Mouse (Mus musculus) forebrain, embryonic 16.5 days (tissue): ENCODE data around the gene Mad1l1. TPM values are rescaled to one million over a fixed set of nuclear protein-coding genes. Genes with fewer than 3 reads are reported as not detected.

ENCODE experiments used
- ATAC-seq: fragments of 200-750 bp; cut with Nextera tagmentation; 2 replicates; pipeline ENCODE4 v1.8.0; 2017; ENCODE audit warnings: mild to moderate bottlenecking, moderate library complexity
- H3K27ac ChIP-seq: fragments of 300-500 bp; sonication (generic); 2 replicates; pipeline ENCODE4 v1.5.1; 2014; ENCODE audit warnings: low read length, control low read depth
- H3K27me3 ChIP-seq: fragments of 300-500 bp; sonication (generic); replicated peaks from 2 replicates; pipeline ENCODE4 v1.6.1; 2014; ENCODE audit warnings: low read length; ENCODE audit not compliant: control insufficient read depth, insufficient read depth
- H3K36me3 ChIP-seq: fragments of 300-500 bp; sonication (generic); 2 replicates; pipeline ENCODE4 v1.6.1; 2014; ENCODE audit not compliant: control insufficient read depth, insufficient read depth
- H3K4me1 ChIP-seq: fragments of 300-500 bp; sonication (generic); replicated peaks from 2 replicates; pipeline ENCODE4 v1.6.1; 2014; ENCODE audit warnings: low read length; ENCODE audit not compliant: control insufficient read depth, insufficient read depth
- H3K4me2 ChIP-seq: fragments of 300-500 bp; sonication (generic); 2 replicates; pipeline ENCODE4 v1.6.1; 2014; ENCODE audit warnings: mild to moderate bottlenecking, low read length, control low read depth
- H3K4me3 ChIP-seq: fragments of 300-500 bp; sonication (generic); replicated peaks from 2 replicates; pipeline ENCODE4 v1.5.1; 2014; ENCODE audit warnings: mild to moderate bottlenecking, low read length, control low read depth
- H3K9ac ChIP-seq: fragments of 300-500 bp; sonication (generic); replicated peaks from 2 replicates; pipeline ENCODE4 v1.6.1; 2014; ENCODE audit warnings: low read depth, low read length, control low read depth
- H3K9me3 ChIP-seq: fragments of 300-500 bp; sonication (generic); 2 replicates; pipeline ENCODE4 v1.6.1; 2016; ENCODE audit warnings: low read length; ENCODE audit not compliant: control insufficient read depth
- WGBS: fragments of 180-500 bp; shearing (Covaris S2); extraction: QIAGEN DNeasy Blood & Tissue Kit; methylation state at CpG from one replicate; pipeline ENCODE4 v1.1.7; 2014; 5-methylcytosine and 5-hydroxymethylcytosine counted together
- polyA plus RNA-seq: library from polyadenylated mRNA; unstranded; fragments of >200 nt; fragmentation: Nextera tagmentation; extraction: Ambion mirVana; gene quantifications from 2 replicates; pipeline ENCODE4 v1.2.1, GENCODE M21; 2015

Gene Mad1l1
- polyA plus RNA-seq, 1 experiment from 2014 or later, result 33.4 TPM

GRCm38 (mm10) chr5:140204465-140204864 lies 116.9 kb downstream of the Mad1l1 start:
- Histone ChIP-seq H3K27ac (no peak overlapping the region), H3K4me3 (no peak overlapping the region), H3K4me2 (no peak overlapping the region), H3K27me3 (no peaks in the 10 kb centered on the region), H3K4me1 (peaks cover 8% of the 10 kb centered on the region), H3K36me3 (no peaks in the 10 kb centered on the region), H3K9ac (no peak overlapping the region), H3K9me3 (no peaks in the 10 kb centered on the region)
- 74% methylated on average over 3 of the region's 3 CpGs for WGBS
- ATAC-seq, result no peak

GRCm38 (mm10) chr5:140204037-140204436 lies 117.3 kb downstream of the Mad1l1 start:
- Histone ChIP-seq H3K4me2 (no peak overlapping the region), H3K4me1 (peaks cover 7% of the 10 kb centered on the region), H3K9ac (no peak overlapping the region), H3K27me3 (no peaks in the 10 kb centered on the region), H3K4me3 (no peak overlapping the region), H3K36me3 (no peaks in the 10 kb centered on the region), H3K9me3 (no peaks in the 10 kb centered on the region), H3K27ac (no peak overlapping the region)
- 89% methylated on average over 5 of the region's 5 CpGs for WGBS
- no peak for ATAC-seq

GRCm38 (mm10) chr5:140202451-140202850 lies 118.9 kb downstream of the Mad1l1 start:
- no peaks in the 10 kb centered on the region for H3K4me1 ChIP-seq
- H3K9me3 ChIP-seq, result no peaks in the 10 kb centered on the region
- H3K4me3 ChIP-seq, result no peak overlapping the region
- no peaks in the 10 kb centered on the region for H3K27me3 ChIP-seq
- ATAC-seq, result no peak
- no peaks in the 10 kb centered on the region for H3K36me3 ChIP-seq
- no peak overlapping the region for H3K27ac ChIP-seq
- H3K9ac ChIP-seq, result no peak overlapping the region
- H3K4me2 ChIP-seq, result no peak overlapping the region
- 73% methylated on average over 2 of the region's 2 CpGs for WGBS

- H3K36me3 ChIP-seq, result no peaks in the 10 kb centered on the region
- no peak overlapping the region for H3K9ac ChIP-seq
- H3K4me2 ChIP-seq, result no peak overlapping the region
- 95% methylated on average over 5 of the region's 5 CpGs for WGBS
- H3K27me3 ChIP-seq, result no peaks in the 10 kb centered on the region
- H3K4me1 ChIP-seq, result no peaks in the 10 kb centered on the region
- H3K27ac ChIP-seq, result no peak overlapping the region
- H3K9me3 ChIP-seq, result no peaks in the 10 kb centered on the region
- ATAC-seq, result no peak
- H3K4me3 ChIP-seq, result no peak overlapping the region
Observed at GRCm38 (mm10) chr5:140201566-140201965, 119.8 kb downstream of the Mad1l1 start.

GRCm38 (mm10) chr5:140201109-140201508 lies 120.2 kb downstream of the Mad1l1 start:
- no peaks in the 10 kb centered on the region for H3K9me3 ChIP-seq
- H3K4me1 ChIP-seq, result no peaks in the 10 kb centered on the region
- H3K4me3 ChIP-seq, result no peak overlapping the region
- H3K36me3 ChIP-seq, result no peaks in the 10 kb centered on the region
- ATAC-seq, result no peak
- no peak overlapping the region for H3K27ac ChIP-seq
- WGBS, result 80% methylated on average over 1 of the region's 1 CpGs
- H3K27me3 ChIP-seq, result no peaks in the 10 kb centered on the region
- H3K4me2 ChIP-seq, result no peak overlapping the region
- no peak overlapping the region for H3K9ac ChIP-seq

- WGBS, result 30% methylated on average over 4 of the region's 4 CpGs
- ATAC-seq, result no peak
Observed at GRCm38 (mm10) chr5:140197705-140198104, 123.6 kb downstream of the Mad1l1 start.

GRCm38 (mm10) chr5:140196446-140196845 lies 124.9 kb downstream of the Mad1l1 start:
- Histone ChIP-seq H3K36me3 (no peaks in the 10 kb centered on the region), H3K27ac (no peak overlapping the region), H3K4me3 (no peak overlapping the region), H3K9ac (no peak overlapping the region), H3K4me1 (peaks cover 9% of the 10 kb centered on the region), H3K4me2 (no peak overlapping the region), H3K9me3 (no peaks in the 10 kb centered on the region), H3K27me3 (no peaks in the 10 kb centered on the region)
- WGBS, result 89% methylated on average over 3 of the region's 3 CpGs
- no peak for ATAC-seq

More at GRCm38 (mm10) chr5:140197705-140198104, 123.6 kb downstream of the Mad1l1 start:
- no peaks in the 10 kb centered on the region for H3K9me3 ChIP-seq
- no peak overlapping the region for H3K4me3 ChIP-seq
- no peak overlapping the region for H3K4me2 ChIP-seq
- peaks cover 9% of the 10 kb centered on the region for H3K4me1 ChIP-seq
- no peak overlapping the region for H3K9ac ChIP-seq
- H3K36me3 ChIP-seq, result no peaks in the 10 kb centered on the region
- no peak overlapping the region for H3K27ac ChIP-seq
- H3K27me3 ChIP-seq, result no peaks in the 10 kb centered on the region

- Histone ChIP-seq H3K27me3 (no peaks in the 10 kb centered on the region), H3K27ac (peak overlapping the region; percentile 60), H3K36me3 (no peaks in the 10 kb centered on the region), H3K4me1 (peaks cover 14% of the 10 kb centered on the region), H3K4me2 (no peak overlapping the region), H3K4me3 (no peak overlapping the region), H3K9me3 (no peaks in the 10 kb centered on the region), H3K9ac (no peak overlapping the region)
- peak; percentile 85 for ATAC-seq
- WGBS, result 30% methylated on average over 11 of the region's 11 CpGs
Observed at GRCm38 (mm10) chr5:140194173-140194572, 127.2 kb downstream of the Mad1l1 start.

- H3K27me3 ChIP-seq, result no peaks in the 10 kb centered on the region
- H3K4me3 ChIP-seq, result no peak overlapping the region
Observed at GRCm38 (mm10) chr5:140191539-140191938, 129.8 kb downstream of the Mad1l1 start.

GRCm38 (mm10) chr5:140186351-140186750 lies 135.0 kb downstream of the Mad1l1 start:
- H3K9me3 ChIP-seq, result no peaks in the 10 kb centered on the region
- no peak overlapping the region for H3K9ac ChIP-seq
- no peak overlapping the region for H3K4me3 ChIP-seq
- peaks cover 4% of the 10 kb centered on the region for H3K4me1 ChIP-seq
- no peak overlapping the region for H3K4me2 ChIP-seq
- H3K27ac ChIP-seq, result no peak overlapping the region
- WGBS, result 95% methylated on average over 4 of the region's 4 CpGs
- no peaks in the 10 kb centered on the region for H3K27me3 ChIP-seq
- H3K36me3 ChIP-seq, result no peaks in the 10 kb centered on the region
- ATAC-seq, result no peak

More at GRCm38 (mm10) chr5:140191539-140191938, 129.8 kb downstream of the Mad1l1 start:
- 76% methylated on average over 4 of the region's 4 CpGs for WGBS
- H3K36me3 ChIP-seq, result no peaks in the 10 kb centered on the region
- no peak for ATAC-seq
- no peak overlapping the region for H3K4me2 ChIP-seq
- no peak overlapping the region for H3K9ac ChIP-seq
- H3K27ac ChIP-seq, result no peak overlapping the region
- peaks cover 14% of the 10 kb centered on the region for H3K4me1 ChIP-seq
- H3K9me3 ChIP-seq, result no peaks in the 10 kb centered on the region
